Comparison of ENCODE assay signal across 8 mouse cellular contexts in the genomic region with DNA sequence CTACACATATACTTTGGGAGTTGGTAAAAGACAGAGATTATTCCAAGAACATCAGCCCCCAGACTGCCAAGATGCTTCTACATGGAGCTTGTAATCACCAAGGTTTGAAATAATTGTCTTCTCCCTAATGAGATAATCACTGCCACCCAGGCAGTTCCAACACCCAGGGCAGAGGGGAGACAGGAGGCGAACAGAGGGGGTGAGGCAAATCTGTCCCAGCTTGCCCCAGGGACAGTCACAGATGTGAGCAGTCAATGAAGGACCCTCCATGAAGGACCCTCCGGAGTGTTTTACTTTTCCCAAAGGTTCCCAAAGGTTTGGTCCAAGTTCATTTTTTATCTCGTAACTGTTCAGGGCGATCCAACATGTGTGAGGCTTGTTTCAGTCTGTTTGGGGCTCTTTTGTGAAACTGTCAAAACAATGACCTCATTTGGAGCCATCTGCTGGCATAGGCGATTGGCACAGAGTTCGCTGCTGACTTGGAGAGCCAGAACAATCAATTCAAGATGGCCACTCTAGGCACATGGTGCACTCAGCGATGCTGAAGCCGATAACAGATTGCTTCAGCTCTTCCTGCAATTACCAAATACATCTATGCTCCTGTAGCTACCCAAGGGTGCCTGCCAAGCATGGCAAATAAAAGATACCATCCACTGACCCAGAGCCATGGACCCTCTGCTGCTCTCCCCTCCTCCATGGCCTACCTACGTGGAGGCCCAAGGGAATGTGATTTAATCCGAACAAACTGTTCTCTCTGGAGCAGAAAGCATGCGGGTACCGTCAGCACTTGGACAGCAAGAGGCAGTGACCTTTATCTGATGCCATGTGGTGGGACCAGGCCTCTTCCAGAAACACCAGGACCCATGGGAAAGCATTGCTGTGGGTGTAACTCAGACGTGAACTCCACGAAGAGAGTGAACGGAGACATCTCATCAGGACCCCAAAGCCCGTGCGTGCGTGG.
DNase-seq lines count a peak whose midpoint lies in the region.

No protein-coding gene starts in this region.

- DNase-seq in gastrocnemius, adult 18-20 months (ENCODE audit: low spot score) = peak; percentile 12
- no peak for DNase-seq in gastrocnemius, postnatal 36 days
- DNase-seq in urinary bladder, postnatal 14 days (ENCODE audit: low spot score) = peak; percentile 10
- no peak for DNase-seq in urinary bladder, postnatal 10 days (ENCODE audit: low spot score)
- peak; percentile 76 for DNase-seq in layer of hippocampus, adult 11-12 months (ENCODE audit: low spot score)
- no peak for DNase-seq in heart, postnatal 36 days
- DNase-seq in B cell, adult 2 months = no peak
- DNase-seq in right cerebral cortex, postnatal 36 days (ENCODE audit: low spot score in 2 of 2) = no peak

- intact Hi-C loops in gastrocnemius, postnatal 36 days (cut with DNase I) = no loop called here
- intact Hi-C loops in heart, postnatal 36 days (cut with DNase I) = no loop called here

Comparison
In these comparisons a context has a peak if more than half of its experiments do, and no peak if none do; other contexts are left out.
1. DNase-seq: peak in gastrocnemius, adult 18-20 months (single experiment), urinary bladder, postnatal 14 days (single experiment) and layer of hippocampus, adult 11-12 months (single experiment); none in gastrocnemius, postnatal 36 days (0 of 2), urinary bladder, postnatal 10 days (single experiment), heart, postnatal 36 days (0 of 2), B cell, adult 2 months (0 of 2) and right cerebral cortex, postnatal 36 days (0 of 2).